Mouse (Mus musculus): ENCODE results near the gene Gsk3b.

DNA sequence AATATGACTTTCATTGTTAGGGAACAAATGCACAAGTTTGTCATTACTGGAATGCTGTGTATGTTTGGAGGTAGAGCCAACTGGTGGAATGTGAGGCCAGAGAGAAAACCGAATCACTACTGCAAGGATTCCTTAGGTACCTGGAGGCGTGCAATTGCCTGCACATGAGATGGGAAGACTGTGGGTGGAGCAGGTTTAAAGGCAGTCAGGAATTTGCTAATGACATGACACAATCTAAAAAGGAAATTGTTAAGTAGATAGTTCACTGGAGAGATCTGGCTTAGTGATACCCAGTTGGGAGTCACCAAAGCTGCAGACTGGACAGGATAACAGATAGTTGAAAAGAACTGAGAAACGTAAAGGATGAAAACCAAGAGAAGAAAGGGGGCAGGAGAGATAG, 73.2 kb downstream of the Gsk3b start:
- no peak for TF ChIP-seq CTCF (IDR thresholded peaks at IDR 0.05; ENCODE audit: low read depth)
- no peak for TF ChIP-seq EP300 (IDR thresholded peaks at IDR 0.05; ENCODE audit: low read depth)

Data from heart, postnatal 0 days (tissue).